Mouse (Mus musculus) ES-Bruce4 (cell line): ENCODE results near the gene Scml4. TPM values are rescaled to one million over a fixed set of nuclear protein-coding genes. Genes with fewer than 3 reads are reported as not detected.

Experiments used
- H3K27ac ChIP-seq: 2 replicates; pipeline ENCODE4 v1.5.1; 2012; ENCODE audit warnings: low read length, inconsistent platforms; ENCODE audit not compliant: insufficient read depth
- H3K27me3 ChIP-seq: 2 replicates; pipeline ENCODE4 v1.6.1; 2012; ENCODE audit warnings: mild to moderate bottlenecking, low read length, inconsistent platforms; ENCODE audit not compliant: control insufficient read depth, poor library complexity, insufficient read depth, severe bottlenecking
- H3K36me3 ChIP-seq: 2 replicates; pipeline ENCODE4 v1.6.1; 2012; ENCODE audit warnings: inconsistent platforms, mild to moderate bottlenecking, low read length, moderate library complexity; ENCODE audit not compliant: control insufficient read depth, poor library complexity, insufficient read depth, severe bottlenecking
- H3K4me1 ChIP-seq: one replicate; pipeline ENCODE4 v1.8.1; 2011; ENCODE audit warnings: low read length; ENCODE audit not compliant: control insufficient read depth, insufficient read depth
- H3K4me3 ChIP-seq: 2 replicates; pipeline ENCODE4 v1.5.1; 2011; ENCODE audit warnings: low read depth, mild to moderate bottlenecking, low read length
- H3K9ac ChIP-seq: 2 replicates; pipeline ENCODE4 v1.6.1; 2012; ENCODE audit warnings: low read depth, mild to moderate bottlenecking, inconsistent platforms; ENCODE audit not compliant: poor library complexity, severe bottlenecking
- H3K9me3 ChIP-seq: replicated peaks from 2 replicates; pipeline ENCODE4 v1.6.1; 2012; ENCODE audit warnings: mild to moderate bottlenecking, low read length, inconsistent platforms; ENCODE audit not compliant: control insufficient read depth, poor library complexity, insufficient read depth, severe bottlenecking
- CTCF ChIP-seq: IDR thresholded peaks from one replicate; pipeline ENCODE4 v1.8.1; 2011; ENCODE audit warnings: low read depth, low read length
- EP300 ChIP-seq: IDR thresholded peaks from 2 replicates; pipeline ENCODE4 v1.6.1; 2011; ENCODE audit warnings: low read depth, low read length; ENCODE audit not compliant: insufficient read depth
- POLR2A ChIP-seq: IDR thresholded peaks from one replicate; pipeline ENCODE4 v1.8.1; 2011; ENCODE audit warnings: low read length; ENCODE audit not compliant: insufficient read depth
- polyA plus RNA-seq: library from polyadenylated mRNA; stranded (reverse); fragments of >200 nt; gene quantifications from 2 replicates; pipeline ENCODE4 v1.2.4, GENCODE M21; 2011; ENCODE audit warnings: low read depth; ENCODE audit not compliant: missing spikeins, insufficient read depth, insufficient read length

The Scml4 gene
- polyA plus RNA-seq = 0.15 TPM in 1 of 2 replicates, not detected in the other

GRCm38 (mm10) chr10:42860159-42860911 lies at the start of gene Scml4:
TSS of gene Scml4 (plus strand) at chr10:42860370.
- H3K36me3 ChIP-seq = no peaks in the 10 kb centered on the region
- H3K27ac ChIP-seq = no peak within 1 kb of the TSS
- H3K4me3 ChIP-seq = peak within 1 kb of the TSS; percentile 14
- no peaks in the 10 kb centered on the region for H3K4me1 ChIP-seq
- TF ChIP-seq CTCF = no peak
- TF ChIP-seq POLR2A = no peak
- 0 out of 2 replicates have a peak, but pooled peaks cover 2% of the 10 kb centered on the region for H3K27me3 ChIP-seq
- H3K9ac ChIP-seq = no peak within 1 kb of the TSS
- H3K9me3 ChIP-seq = no peaks in the 10 kb centered on the region

GRCm38 (mm10) chr10:42825923-42826322 lies 34.2 kb upstream of the Scml4 start:
- H3K9ac ChIP-seq = no peak overlapping the region
- no peak overlapping the region for H3K4me3 ChIP-seq
- no peaks in the 10 kb centered on the region for H3K9me3 ChIP-seq
- TF ChIP-seq EP300 (no peak), POLR2A (no peak), CTCF (no peak)
- H3K4me1 ChIP-seq = no peaks in the 10 kb centered on the region
- H3K27ac ChIP-seq = no peak overlapping the region
- H3K27me3 ChIP-seq = no peaks in the 10 kb centered on the region
- peaks cover 2% of the 10 kb centered on the region for H3K36me3 ChIP-seq

GRCm38 (mm10) chr10:42827155-42827554 lies 33.0 kb upstream of the Scml4 start:
- Histone ChIP-seq H3K27me3 (no peaks in the 10 kb centered on the region), H3K9me3 (no peaks in the 10 kb centered on the region), H3K4me3 (no peak overlapping the region), H3K36me3 (peaks cover 2% of the 10 kb centered on the region), H3K27ac (no peak overlapping the region), H3K4me1 (no peaks in the 10 kb centered on the region), H3K9ac (no peak overlapping the region)
- TF ChIP-seq POLR2A = no peak
- TF ChIP-seq CTCF = no peak
- TF ChIP-seq EP300 = no peak

- Histone ChIP-seq H3K27me3 (no peaks in the 10 kb centered on the region), H3K36me3 (peaks cover 2% of the 10 kb centered on the region), H3K27ac (no peak overlapping the region), H3K4me1 (no peaks in the 10 kb centered on the region), H3K9me3 (no peaks in the 10 kb centered on the region), H3K4me3 (no peak overlapping the region), H3K9ac (no peak overlapping the region)
- TF ChIP-seq POLR2A = no peak
- no peak for TF ChIP-seq CTCF
- no peak for TF ChIP-seq EP300
Measured at GRCm38 (mm10) chr10:42830007-42830406, 30.2 kb upstream of the Scml4 start.

- no peak for TF ChIP-seq POLR2A
- TF ChIP-seq CTCF = no peak
- no peak for TF ChIP-seq EP300
- H3K36me3 ChIP-seq = peaks cover 2% of the 10 kb centered on the region
- no peaks in the 10 kb centered on the region for H3K4me1 ChIP-seq
Measured at GRCm38 (mm10) chr10:42830409-42830808, 29.8 kb upstream of the Scml4 start.

GRCm38 (mm10) chr10:42832677-42833076 lies 27.5 kb upstream of the Scml4 start:
- H3K9ac ChIP-seq = no peak overlapping the region

More at GRCm38 (mm10) chr10:42830409-42830808, 29.8 kb upstream of the Scml4 start:
- no peaks in the 10 kb centered on the region for H3K9me3 ChIP-seq
- H3K9ac ChIP-seq = no peak overlapping the region
- H3K27me3 ChIP-seq = no peaks in the 10 kb centered on the region
- H3K4me3 ChIP-seq = no peak overlapping the region
- no peak overlapping the region for H3K27ac ChIP-seq

More at GRCm38 (mm10) chr10:42832677-42833076, 27.5 kb upstream of the Scml4 start:
- TF ChIP-seq POLR2A (no peak), CTCF (peak; percentile 7), EP300 (no peak)
- peaks cover 2% of the 10 kb centered on the region for H3K36me3 ChIP-seq
- H3K4me1 ChIP-seq = no peaks in the 10 kb centered on the region
- H3K9me3 ChIP-seq = no peaks in the 10 kb centered on the region
- H3K27me3 ChIP-seq = no peaks in the 10 kb centered on the region
- H3K4me3 ChIP-seq = no peak overlapping the region
- no peak overlapping the region for H3K27ac ChIP-seq
